Mouse (Mus musculus): ENCODE data around the gene Abcb1a.

Gene Abcb1a

GRCm38 (mm10) chr5:8659911-8660737 is at the start of gene Abcb1a:
TSS of gene Abcb1a (plus strand) at chr5:8660077.
- DNase-seq: peak; percentile 18

GRCm38 (mm10) chr5:8622071-8622595 is 37.7 kb upstream of the Abcb1a start:
- peak; percentile 56 for DNase-seq

GRCm38 (mm10) chr5:8622596-8623231 is 37.2 kb upstream of the Abcb1a start, which contains the start of gene Rundc3b:
TSS of gene Rundc3b (minus strand) at chr5:8622952.
- peak; percentile 94 for DNase-seq

GRCm38 (mm10) chr5:8632901-8633300 is 27.0 kb upstream of the Abcb1a start:
- no peak for DNase-seq

GRCm38 (mm10) chr5:8634489-8634975 is 25.3 kb upstream of the Abcb1a start:
- DNase-seq: no peak

GRCm38 (mm10) chr5:8648300-8648699 is 11.6 kb upstream of the Abcb1a start:
- DNase-seq: no peak

GRCm38 (mm10) chr5:8648774-8649173 is 11.1 kb upstream of the Abcb1a start:
- DNase-seq: no peak

GRCm38 (mm10) chr5:8652085-8652484 is 7.8 kb upstream of the Abcb1a start:
- no peak for DNase-seq

- no peak for DNase-seq
Observed at GRCm38 (mm10) chr5:8660738-8661151, 868 bp downstream of the Abcb1a start.

GRCm38 (mm10) chr5:8664678-8665077 is 4.8 kb downstream of the Abcb1a start:
- no peak for DNase-seq

GRCm38 (mm10) chr5:8667758-8668474 is 8.0 kb downstream of the Abcb1a start:
- DNase-seq: no peak

- DNase-seq: peak; percentile 15
Observed at GRCm38 (mm10) chr5:8669606-8670005, 9.7 kb downstream of the Abcb1a start.

- no peak for DNase-seq
Observed at GRCm38 (mm10) chr5:8675262-8675951, 15.5 kb downstream of the Abcb1a start.

- DNase-seq: no peak
Observed at GRCm38 (mm10) chr5:8675952-8676262, 16.0 kb downstream of the Abcb1a start.

- no peak for DNase-seq
Observed at GRCm38 (mm10) chr5:8681166-8681565, 21.3 kb downstream of the Abcb1a start.

GRCm38 (mm10) chr5:8683686-8684085 is 23.8 kb downstream of the Abcb1a start:
- no peak for DNase-seq

GRCm38 (mm10) chr5:8686071-8686470 is 26.2 kb downstream of the Abcb1a start:
- no peak for DNase-seq

GRCm38 (mm10) chr5:8687550-8687949 is 27.7 kb downstream of the Abcb1a start:
- DNase-seq: no peak

- no peak for DNase-seq
Observed at GRCm38 (mm10) chr5:8716061-8716460, 56.2 kb downstream of the Abcb1a start.

- DNase-seq: no peak
Observed at GRCm38 (mm10) chr5:8719556-8719955, 59.7 kb downstream of the Abcb1a start.

GRCm38 (mm10) chr5:8722224-8722623 is 62.3 kb downstream of the Abcb1a start:
- no peak for DNase-seq

- no peak for DNase-seq
Observed at GRCm38 (mm10) chr5:8722867-8723266, 63.0 kb downstream of the Abcb1a start.

- no peak for DNase-seq
Observed at GRCm38 (mm10) chr5:8727760-8728159, 67.9 kb downstream of the Abcb1a start.
